Mouse (Mus musculus): ENCODE results near the gene Stard13.

- no peak for TF ChIP-seq CTCF (IDR thresholded peaks at IDR 0.05; ENCODE audit: extremely low read depth, insufficient read depth, low read length)
- no peak for TF ChIP-seq POLR2A (IDR thresholded peaks at IDR 0.05; ENCODE audit: extremely low read depth, insufficient read depth, low read length)
These were observed 175.9 kb downstream of the Stard13 start for GRCm38 (mm10) chr5:151057716-151058115.
